Mouse (Mus musculus) bone marrow macrophage, adult 2 months (primary cell): ENCODE results near the gene Zc3h15.

Experiments used
- CTCF ChIP-seq: IDR thresholded peaks from 2 replicates; pipeline ENCODE4 v1.5.1; 2012; ENCODE audit warnings: low read depth, mild to moderate bottlenecking, low read length, moderate library complexity
- POLR2A ChIP-seq: IDR thresholded peaks from 2 replicates; pipeline ENCODE4 v1.6.1; 2012; ENCODE audit warnings: mild to moderate bottlenecking, low read depth, low read length, borderline replicate concordance

GRCm38 (mm10) chr2:83669988-83670387 is 25.8 kb downstream of the Zc3h15 start:
- no peak for TF ChIP-seq POLR2A
- TF ChIP-seq CTCF = no peak
